23 mouse cellular contexts compared by ENCODE assay signal in the genomic region with DNA sequence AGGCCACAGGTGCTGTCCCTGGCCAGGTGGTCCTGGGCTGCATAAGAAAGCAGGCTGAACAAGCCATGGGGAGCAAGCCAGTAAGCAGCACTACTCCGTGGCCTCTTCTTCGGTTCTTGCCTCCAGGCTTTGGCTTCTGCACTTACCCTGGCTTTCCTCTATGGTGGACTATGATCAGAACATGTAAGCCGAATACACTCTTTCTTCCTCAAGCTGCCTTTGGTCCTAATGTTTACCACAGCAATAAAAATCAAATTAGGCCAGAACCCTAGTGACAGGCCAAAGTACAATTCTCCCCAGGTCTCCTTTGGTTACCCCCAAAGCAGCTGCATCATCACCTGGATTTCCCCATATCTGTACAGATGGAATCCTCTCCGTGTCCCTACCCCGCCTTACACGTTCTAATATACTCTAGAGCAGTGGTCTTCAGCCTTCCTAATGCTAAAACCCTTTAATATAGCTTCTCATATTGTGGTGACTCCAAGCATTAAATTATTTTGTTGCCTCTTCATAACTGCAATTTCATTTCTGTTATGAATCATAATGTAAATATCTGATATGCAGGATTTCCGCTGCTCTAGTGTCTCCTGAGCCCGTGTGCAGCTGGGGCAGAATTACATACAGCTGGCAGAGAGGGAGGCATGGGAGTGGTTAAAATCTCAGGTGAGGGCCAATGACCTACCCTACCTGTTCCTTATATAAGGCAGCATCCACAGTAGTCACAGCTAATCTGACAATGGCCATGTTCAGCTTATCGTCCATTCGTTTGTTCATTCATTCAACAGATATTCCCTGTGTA. TPM values are rescaled to one million over a fixed set of nuclear protein-coding genes. Genes with fewer than 3 reads are reported as not detected.
DNase-seq lines count a peak whose midpoint lies in the region; ATAC-seq and TF ChIP-seq lines count a peak whose summit lies in the region.
"Had no signal": no experiment of that assay in that cellular context is flagged by ENCODE, and none has a peak within 500 bp of the region (broad histone marks: within the 10 kb centered on the region; RNA-seq: fewer than 3 reads in every experiment).

No protein-coding gene starts in this region.

- no peaks in the 10 kb centered on the region for H3K36me3 ChIP-seq in midbrain, embryonic 10.5 days
- no peaks in the 10 kb centered on the region for H3K36me3 ChIP-seq in midbrain, embryonic 13.5 days
- H3K36me3 ChIP-seq in intestine, postnatal 0 days (ENCODE audit: control insufficient read depth, insufficient read depth): no peaks in the 10 kb centered on the region
- no peaks in the 10 kb centered on the region for H3K36me3 ChIP-seq in small intestine, adult 2 months (ENCODE audit: control insufficient read depth, insufficient read depth, low read length)
- H3K36me3 ChIP-seq in liver, embryonic 11.5 days (ENCODE audit: control insufficient read depth, insufficient read depth, low read length): no peaks in the 10 kb centered on the region
- H3K36me3 ChIP-seq: embryonic facial prominence, embryonic 10.5 days; embryonic facial prominence, embryonic 12.5 days; forebrain, embryonic 15.5 days; G1E had no signal

- TF ChIP-seq CTCF in intestine, postnatal 0 days (IDR thresholded peaks at IDR 0.05; ENCODE audit: low read depth): no peak
- TF ChIP-seq CTCF in small intestine, adult 2 months (IDR thresholded peaks at IDR 0.05; ENCODE audit: extremely low read depth, insufficient read length, insufficient replicate concordance, low read depth, low read length): no peak

- WGBS in midbrain, embryonic 10.5 days: 94% methylated on average over 10 of the region's 10 CpGs
- WGBS in midbrain, embryonic 13.5 days: 93% methylated on average over 10 of the region's 10 CpGs
- 52% methylated on average over 10 of the region's 10 CpGs for WGBS in intestine, postnatal 0 days
- WGBS in small intestine, adult 2 months: 30% methylated on average over 10 of the region's 10 CpGs
- WGBS in liver, embryonic 11.5 days: 84% methylated on average over 10 of the region's 10 CpGs

- peaks cover 11% of the 10 kb centered on the region for H3K9me3 ChIP-seq in midbrain, embryonic 10.5 days (replicated peaks)
- H3K9me3 ChIP-seq in midbrain, embryonic 13.5 days: peaks cover 6% of the 10 kb centered on the region; the same call in 1 of the 2 replicates
- H3K9me3 ChIP-seq in intestine, postnatal 0 days (ENCODE audit: control insufficient read depth): no peaks in the 10 kb centered on the region
- 0 out of 2 replicates have a peak, but pooled peaks cover 2% of the 10 kb centered on the region for H3K9me3 ChIP-seq in liver, embryonic 11.5 days (ENCODE audit: control insufficient read depth, low read length)
- H3K9me3 ChIP-seq: forebrain, embryonic 15.5 days; G1E had no signal

- no peaks in the 10 kb centered on the region for H3K27me3 ChIP-seq in midbrain, embryonic 10.5 days (ENCODE audit: low read depth, poor library complexity, severe bottlenecking)
- H3K27me3 ChIP-seq in midbrain, embryonic 13.5 days: no peaks in the 10 kb centered on the region
- no peaks in the 10 kb centered on the region for H3K27me3 ChIP-seq in intestine, postnatal 0 days (replicated peaks; ENCODE audit: control insufficient read depth, insufficient read depth, low read length)
- H3K27me3 ChIP-seq in small intestine, adult 2 months (ENCODE audit: control insufficient read depth, insufficient read depth, low read length): no peaks in the 10 kb centered on the region
- no peaks in the 10 kb centered on the region for H3K27me3 ChIP-seq in liver, embryonic 11.5 days (replicated peaks; ENCODE audit: control insufficient read depth, insufficient read depth, low read length)
- H3K27me3 ChIP-seq: forebrain, embryonic 13.5 days; forebrain, embryonic 15.5 days; Patski had no signal

- DNase-seq in midbrain, embryonic 10.5 days (ENCODE audit: low spot score): no peak
- no peak for DNase-seq in liver, embryonic 11.5 days (ENCODE audit: low spot score)
- no peak for DNase-seq in thymus, postnatal 14 days
- DNase-seq: adrenal gland, adult 8-10 months; adrenal gland, postnatal 14 days; adrenal gland, postnatal 36 days; B cell, adult 2 months; cerebellum, adult 11-12 months; cerebellum, adult 2 months; cerebellum, adult 9-10 months; cerebellum, postnatal 10 days; cerebellum, postnatal 25 days had no signal

- no peak for TF ChIP-seq POLR2A in small intestine, adult 2 months (IDR thresholded peaks at IDR 0.05; ENCODE audit: low read depth, low read length)

- H3K27ac ChIP-seq in midbrain, embryonic 10.5 days (replicated peaks): peak overlapping the region; percentile 62
- H3K27ac ChIP-seq in midbrain, embryonic 13.5 days: no peak overlapping the region
- no peak overlapping the region for H3K27ac ChIP-seq in intestine, postnatal 0 days (ENCODE audit: low read depth, low read length)
- 0 out of 2 replicates have a peak overlapping the region, but pooled peaks have one; percentile 5 for H3K27ac ChIP-seq in small intestine, adult 2 months (ENCODE audit: insufficient read depth, low read depth, low read length)
- no peak overlapping the region; the same call in 1 of the 2 replicates for H3K27ac ChIP-seq in liver, embryonic 11.5 days (ENCODE audit: low read depth, low read length)
- H3K27ac ChIP-seq: embryonic facial prominence, embryonic 10.5 days; embryonic facial prominence, embryonic 12.5 days; forebrain, embryonic 13.5 days; forebrain, embryonic 15.5 days had no signal

- no peak overlapping the region for H3K9ac ChIP-seq in midbrain, embryonic 13.5 days (replicated peaks)
- no peak overlapping the region for H3K9ac ChIP-seq in intestine, postnatal 0 days (ENCODE audit: low read depth, low read length)
- H3K9ac ChIP-seq in liver, embryonic 11.5 days (ENCODE audit: low read depth, low read length): no peak overlapping the region
- H3K9ac ChIP-seq: embryonic facial prominence, embryonic 12.5 days; forebrain, embryonic 13.5 days; forebrain, embryonic 15.5 days had no signal

- no peak for ATAC-seq in midbrain, embryonic 13.5 days
- ATAC-seq in intestine, postnatal 0 days: peak; percentile 61
- ATAC-seq in liver, embryonic 11.5 days (replicated peaks; ENCODE audit: low FRiP score): no peak
- ATAC-seq: activated CD4-positive, CD25-positive, alpha-beta regulatory T cell, adult 4 months; CD4-positive, CD25-positive, alpha-beta regulatory T cell, adult 4 months; forebrain, embryonic 13.5 days; forebrain, embryonic 15.5 days; Patski had no signal

- H3K4me3 ChIP-seq in midbrain, embryonic 10.5 days: no peak overlapping the region
- no peak overlapping the region for H3K4me3 ChIP-seq in midbrain, embryonic 13.5 days (replicated peaks)
- no peak overlapping the region for H3K4me3 ChIP-seq in intestine, postnatal 0 days (ENCODE audit: low read depth, low read length)
- no peak overlapping the region for H3K4me3 ChIP-seq in small intestine, adult 2 months (ENCODE audit: low read depth, low read length)
- H3K4me3 ChIP-seq in liver, embryonic 11.5 days (ENCODE audit: low read depth, low read length): no peak overlapping the region
- H3K4me3 ChIP-seq: embryonic facial prominence, embryonic 10.5 days; embryonic facial prominence, embryonic 12.5 days; forebrain, embryonic 13.5 days; forebrain, embryonic 15.5 days had no signal

- peaks cover 16% of the 10 kb centered on the region for H3K4me1 ChIP-seq in midbrain, embryonic 10.5 days
- peaks cover 11% of the 10 kb centered on the region for H3K4me1 ChIP-seq in midbrain, embryonic 13.5 days (replicated peaks)
- no peaks in the 10 kb centered on the region; the same call in 1 of the 2 replicates for H3K4me1 ChIP-seq in intestine, postnatal 0 days (replicated peaks; ENCODE audit: control insufficient read depth, insufficient read depth, low read length)
- H3K4me1 ChIP-seq in small intestine, adult 2 months (ENCODE audit: control insufficient read depth, insufficient read depth, insufficient read length, low read length): peaks cover 21% of the 10 kb centered on the region
- no peaks in the 10 kb centered on the region for H3K4me1 ChIP-seq in liver, embryonic 11.5 days (replicated peaks; ENCODE audit: control insufficient read depth, insufficient read depth, low read length)
- H3K4me1 ChIP-seq: embryonic facial prominence, embryonic 12.5 days; forebrain, embryonic 13.5 days had no signal

- H3K4me2 ChIP-seq in midbrain, embryonic 13.5 days (replicated peaks): no peak overlapping the region
- H3K4me2 ChIP-seq in intestine, postnatal 0 days (replicated peaks; ENCODE audit: low read depth): no peak overlapping the region
- H3K4me2 ChIP-seq in liver, embryonic 11.5 days: no peak overlapping the region
- H3K4me2 ChIP-seq: embryonic facial prominence, embryonic 12.5 days; forebrain, embryonic 13.5 days; forebrain, embryonic 15.5 days had no signal

RNA-seq across cellular contexts. Expression of a gene that starts 42.5 kb away (rescaled TPM):
- polyA plus RNA-seq in midbrain, embryonic 10.5 days (2016; fragmentation: Nextera tagmentation; extraction: Ambion mirVana): 73.2 and 74.9 TPM in 2 replicates
- 57.0 and 59.0 TPM in 2 replicates for polyA plus RNA-seq in midbrain, embryonic 13.5 days (2015; fragmentation: Nextera tagmentation; extraction: Ambion mirVana)
- 36.0 and 36.6 TPM in 2 replicates for polyA plus RNA-seq in intestine, postnatal 0 days (2015; fragmentation: Nextera tagmentation; extraction: Ambion mirVana)
- polyA plus RNA-seq in small intestine, adult 2 months (2012; rRNA removed): 3.9 and 5.4 TPM in 2 replicates
- polyA plus RNA-seq in liver, embryonic 11.5 days (2014; fragmentation: Nextera tagmentation; extraction: Ambion mirVana): 70.5 and 72.5 TPM in 2 replicates

RNA-seq across cellular contexts. Expression of a gene that starts 56.4 kb away (rescaled TPM):
- 30.9 and 44.7 TPM in 2 replicates for polyA plus RNA-seq in midbrain, embryonic 10.5 days (2016; fragmentation: Nextera tagmentation; extraction: Ambion mirVana)
- 49.8 and 53.5 TPM in 2 replicates for polyA plus RNA-seq in midbrain, embryonic 13.5 days (2015; fragmentation: Nextera tagmentation; extraction: Ambion mirVana)
- polyA plus RNA-seq in intestine, postnatal 0 days (2015; fragmentation: Nextera tagmentation; extraction: Ambion mirVana): 0.50 and 0.58 TPM in 2 replicates
- polyA plus RNA-seq in small intestine, adult 2 months (2012; rRNA removed): 0.63 and 0.77 TPM in 2 replicates
- 2.3 and 3.5 TPM in 2 replicates for polyA plus RNA-seq in liver, embryonic 11.5 days (2014; fragmentation: Nextera tagmentation; extraction: Ambion mirVana)
- polyA plus RNA-seq: G1E had no signal

Comparison
In these comparisons a context has a peak if more than half of its experiments do, and no peak if none do; other contexts are left out.
1. H3K27ac ChIP-seq: peak in midbrain, embryonic 10.5 days (single experiment) and small intestine, adult 2 months (single experiment); none in midbrain, embryonic 13.5 days (single experiment), intestine, postnatal 0 days (single experiment) and liver, embryonic 11.5 days (single experiment).